Mouse (Mus musculus): ENCODE results near the gene Gm49384. TPM values are rescaled to one million over a fixed set of nuclear protein-coding genes. Genes with fewer than 3 reads are reported as not detected.

Gene Gm49384
- polyA plus RNA-seq, 1 experiment from 2014 or later: 9.8 TPM

DNA sequence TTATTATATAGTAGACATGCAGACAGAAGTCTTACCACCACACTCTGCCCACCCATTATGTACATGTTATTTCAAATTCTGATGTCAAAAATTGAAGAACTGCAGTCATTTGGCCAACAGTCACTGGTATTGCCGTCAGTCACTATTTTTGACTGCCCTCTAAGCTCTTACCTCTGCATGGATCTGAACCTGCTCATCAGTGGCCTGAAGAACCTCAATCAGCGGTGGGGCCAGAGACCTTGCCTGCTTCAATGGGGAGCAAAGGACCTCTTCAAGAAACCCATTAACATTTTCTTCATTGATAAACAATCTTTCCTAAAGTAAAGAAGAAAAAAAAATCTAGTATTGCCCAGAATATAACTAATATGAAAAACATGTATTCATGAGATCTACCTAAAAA is 11.4 kb downstream of the Gm49384 start:
- Histone ChIP-seq H3K36me3 (ENCODE audit: control insufficient read depth, insufficient read depth, low read length) (peaks cover 5% of the 10 kb centered on the region; the same call in 1 of the 2 replicates), H3K4me3 (ENCODE audit: low read depth, low read length) (no peak overlapping the region), H3K9ac (ENCODE audit: low read depth, low read length) (no peak overlapping the region), H3K4me1 (ENCODE audit: control insufficient read depth, insufficient read depth, low read length) (peaks cover 14% of the 10 kb centered on the region), H3K9me3 (replicated peaks; ENCODE audit: control insufficient read depth, low read length, poor library complexity, severe bottlenecking) (no peaks in the 10 kb centered on the region), H3K4me2 (ENCODE audit: low read length) (no peak overlapping the region), H3K27ac (ENCODE audit: low read length) (no peak overlapping the region), H3K27me3 (ENCODE audit: control insufficient read depth, insufficient read depth, low read depth, low read length) (no peaks in the 10 kb centered on the region)
- 93% methylated on average over 2 of the region's 2 CpGs for whole genome bisulfite sequencing
- ATAC-seq: no peak

DNA sequence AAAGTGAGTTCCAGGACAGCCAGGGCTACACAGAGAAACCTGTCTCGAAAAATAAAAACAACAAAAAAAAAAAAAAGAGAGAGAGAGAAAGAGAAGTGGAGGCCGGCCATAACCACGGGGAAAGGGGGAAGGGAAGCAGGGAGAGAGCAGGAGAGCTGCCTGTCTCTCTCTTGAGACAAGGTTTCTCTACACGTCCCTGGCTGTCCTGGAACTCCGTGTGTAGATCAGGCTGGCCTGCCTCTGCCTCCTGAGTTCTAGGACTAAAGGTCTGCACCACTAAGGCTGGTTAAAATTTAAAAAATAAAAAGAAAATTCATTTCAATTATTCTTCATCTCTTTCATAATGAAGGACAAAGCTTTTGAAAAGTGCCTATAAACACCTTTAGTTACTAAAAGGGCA is 12.7 kb downstream of the Gm49384 start:
- peaks cover 23% of the 10 kb centered on the region for H3K4me1 ChIP-seq (ENCODE audit: control insufficient read depth, insufficient read depth, low read length)
- no peaks in the 10 kb centered on the region for H3K27me3 ChIP-seq (ENCODE audit: control insufficient read depth, insufficient read depth, low read depth, low read length)
- H3K4me2 ChIP-seq (ENCODE audit: low read length): no peak overlapping the region
- no peak for ATAC-seq
- no peak overlapping the region for H3K4me3 ChIP-seq (ENCODE audit: low read depth, low read length)
- no peak overlapping the region for H3K27ac ChIP-seq (ENCODE audit: low read length)
- H3K9me3 ChIP-seq (replicated peaks; ENCODE audit: control insufficient read depth, low read length, poor library complexity, severe bottlenecking): no peaks in the 10 kb centered on the region
- peaks cover 5% of the 10 kb centered on the region; the same call in 1 of the 2 replicates for H3K36me3 ChIP-seq (ENCODE audit: control insufficient read depth, insufficient read depth, low read length)
- H3K9ac ChIP-seq (ENCODE audit: low read depth, low read length): no peak overlapping the region
- WGBS: 96% methylated on average over 5 of the region's 5 CpGs

DNA sequence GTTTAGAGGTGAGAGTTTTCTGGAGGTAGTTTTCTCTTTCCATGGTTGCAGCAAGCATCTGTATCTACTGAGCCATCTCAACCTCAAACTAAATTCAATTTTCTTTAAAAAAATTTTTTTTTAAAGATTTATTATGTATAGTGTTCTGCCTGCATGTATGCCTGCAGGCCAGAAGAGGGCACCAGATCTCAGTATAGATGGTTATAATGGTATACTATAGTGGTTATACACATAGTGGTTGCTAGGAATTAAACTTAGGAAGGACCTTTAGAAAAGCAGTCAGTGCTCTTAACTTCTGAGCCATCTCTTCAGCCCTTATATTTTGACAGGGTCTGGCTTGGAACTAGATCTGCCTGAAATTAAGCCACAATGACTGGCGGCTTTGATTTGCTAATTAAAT is 13.5 kb downstream of the Gm49384 start:
- H3K27ac ChIP-seq (ENCODE audit: low read length): no peak overlapping the region
- peaks cover 5% of the 10 kb centered on the region; the same call in 1 of the 2 replicates for H3K36me3 ChIP-seq (ENCODE audit: control insufficient read depth, insufficient read depth, low read length)
- no peak overlapping the region for H3K4me2 ChIP-seq (ENCODE audit: low read length)
- H3K9ac ChIP-seq (ENCODE audit: low read depth, low read length): no peak overlapping the region
- H3K9me3 ChIP-seq (replicated peaks; ENCODE audit: control insufficient read depth, low read length, poor library complexity, severe bottlenecking): no peaks in the 10 kb centered on the region
- no peak for ATAC-seq
- WGBS: 97% methylated on average over 1 of the region's 1 CpGs
- H3K4me1 ChIP-seq (ENCODE audit: control insufficient read depth, insufficient read depth, low read length): peaks cover 18% of the 10 kb centered on the region
- H3K4me3 ChIP-seq (ENCODE audit: low read depth, low read length): no peak overlapping the region
- no peaks in the 10 kb centered on the region for H3K27me3 ChIP-seq (ENCODE audit: control insufficient read depth, insufficient read depth, low read depth, low read length)

DNA sequence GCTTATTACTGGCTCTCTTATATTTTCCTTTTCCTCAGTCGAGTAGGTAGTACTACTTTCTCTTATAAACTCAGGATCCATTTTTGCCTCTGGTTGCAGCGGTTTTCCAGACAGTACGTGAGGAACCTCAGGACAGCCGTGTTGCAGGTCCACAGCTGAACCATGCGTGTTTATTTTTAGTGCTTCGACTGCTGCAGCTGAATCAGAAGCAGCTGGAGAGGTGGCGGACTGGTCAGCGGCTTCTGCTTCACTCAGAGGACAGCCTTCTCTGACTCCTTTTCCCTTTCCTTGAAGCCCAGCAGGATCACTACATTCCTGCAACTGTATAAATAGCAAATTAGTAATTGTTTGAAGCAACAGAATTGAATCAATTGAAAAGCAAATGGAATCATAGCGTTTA is 14.0 kb downstream of the Gm49384 start:
- Histone ChIP-seq H3K4me3 (ENCODE audit: low read depth, low read length) (no peak overlapping the region), H3K4me2 (ENCODE audit: low read length) (no peak overlapping the region), H3K9me3 (replicated peaks; ENCODE audit: control insufficient read depth, low read length, poor library complexity, severe bottlenecking) (no peaks in the 10 kb centered on the region), H3K27me3 (ENCODE audit: control insufficient read depth, insufficient read depth, low read depth, low read length) (no peaks in the 10 kb centered on the region), H3K4me1 (ENCODE audit: control insufficient read depth, insufficient read depth, low read length) (peaks cover 20% of the 10 kb centered on the region), H3K9ac (ENCODE audit: low read depth, low read length) (no peak overlapping the region), H3K36me3 (ENCODE audit: control insufficient read depth, insufficient read depth, low read length) (peaks cover 5% of the 10 kb centered on the region; the same call in 1 of the 2 replicates), H3K27ac (ENCODE audit: low read length) (no peak overlapping the region)
- WGBS: 94% methylated on average over 9 of the region's 9 CpGs
- ATAC-seq: no peak

DNA sequence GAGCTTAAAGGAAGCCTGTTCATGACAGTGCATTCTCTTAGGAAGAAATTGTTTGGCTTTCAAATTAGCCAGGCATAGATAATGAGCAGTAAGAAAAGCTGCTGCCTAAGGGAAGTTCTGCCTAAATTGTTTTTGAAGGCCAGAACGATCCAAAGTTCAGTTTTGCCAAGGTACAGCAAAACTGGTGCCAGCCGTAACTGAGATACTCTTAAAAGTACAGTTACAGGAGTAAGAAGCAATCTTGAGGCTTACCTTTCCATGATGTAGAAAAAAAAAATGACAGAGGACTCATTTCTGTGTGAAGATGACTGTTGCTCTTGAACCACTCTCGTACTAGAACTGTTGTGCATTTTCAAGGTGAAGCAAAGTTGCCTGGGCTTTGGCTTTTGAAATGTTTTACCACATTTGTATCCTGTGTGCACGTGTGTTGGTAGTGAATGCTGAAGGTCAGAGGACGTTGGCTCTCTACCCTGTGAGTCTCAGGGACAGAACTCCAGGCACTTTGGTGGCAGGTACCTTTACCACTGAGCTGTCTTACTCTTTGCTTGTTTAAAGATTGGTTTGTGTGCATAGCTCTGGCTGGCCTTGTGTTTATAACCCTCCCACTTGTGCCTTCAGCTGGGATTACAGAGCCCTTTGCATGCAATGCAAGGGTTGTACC is 17.1 kb downstream of the Gm49384 start:
- peaks cover 30% of the 10 kb centered on the region for H3K4me1 ChIP-seq (ENCODE audit: control insufficient read depth, insufficient read depth, low read length)
- peaks cover 5% of the 10 kb centered on the region; the same call in 1 of the 2 replicates for H3K36me3 ChIP-seq (ENCODE audit: control insufficient read depth, insufficient read depth, low read length)
- no peak for ATAC-seq
- H3K4me2 ChIP-seq (ENCODE audit: low read length): no peak overlapping the region; the same call in 1 of the 2 replicates
- H3K27ac ChIP-seq (ENCODE audit: low read length): no peak overlapping the region
- H3K9ac ChIP-seq (ENCODE audit: low read depth, low read length): no peak overlapping the region
- no peaks in the 10 kb centered on the region for H3K9me3 ChIP-seq (replicated peaks; ENCODE audit: control insufficient read depth, low read length, poor library complexity, severe bottlenecking)
- H3K4me3 ChIP-seq (ENCODE audit: low read depth, low read length): no peak overlapping the region
- WGBS: 75% methylated on average over 5 of the region's 5 CpGs
- no peaks in the 10 kb centered on the region for H3K27me3 ChIP-seq (ENCODE audit: control insufficient read depth, insufficient read depth, low read depth, low read length)

DNA sequence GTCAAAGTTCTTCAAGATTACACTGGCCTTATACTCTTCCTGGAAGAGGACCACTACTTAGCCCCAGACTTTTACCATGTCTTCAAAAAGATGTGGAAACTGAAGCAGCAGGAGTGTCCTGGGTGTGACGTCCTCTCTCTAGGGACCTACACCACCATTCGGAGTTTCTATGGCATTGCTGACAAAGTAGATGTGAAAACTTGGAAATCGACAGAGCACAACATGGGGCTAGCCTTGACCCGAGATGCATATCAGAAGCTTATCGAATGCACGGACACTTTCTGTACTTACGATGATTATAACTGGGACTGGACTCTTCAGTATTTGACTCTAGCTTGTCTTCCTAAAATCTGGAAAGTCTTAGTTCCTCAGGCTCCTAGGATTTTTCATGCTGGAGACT is 18.7 kb downstream of the Gm49384 start:
- peaks cover 30% of the 10 kb centered on the region for H3K4me1 ChIP-seq (ENCODE audit: control insufficient read depth, insufficient read depth, low read length)
- no peaks in the 10 kb centered on the region for H3K9me3 ChIP-seq (replicated peaks; ENCODE audit: control insufficient read depth, low read length, poor library complexity, severe bottlenecking)
- peak overlapping the region; percentile 94 for H3K4me2 ChIP-seq (ENCODE audit: low read length)
- ATAC-seq: no peak
- no peak overlapping the region for H3K27ac ChIP-seq (ENCODE audit: low read length)
- H3K4me3 ChIP-seq (ENCODE audit: low read depth, low read length): peak overlapping the region; percentile 88
- 72% methylated on average over 7 of the region's 7 CpGs for WGBS
- H3K36me3 ChIP-seq (ENCODE audit: control insufficient read depth, insufficient read depth, low read length): peaks cover 5% of the 10 kb centered on the region; the same call in 1 of the 2 replicates
- H3K27me3 ChIP-seq (ENCODE audit: control insufficient read depth, insufficient read depth, low read depth, low read length): no peaks in the 10 kb centered on the region
- peak overlapping the region; percentile 87 for H3K9ac ChIP-seq (ENCODE audit: low read depth, low read length)

DNA sequence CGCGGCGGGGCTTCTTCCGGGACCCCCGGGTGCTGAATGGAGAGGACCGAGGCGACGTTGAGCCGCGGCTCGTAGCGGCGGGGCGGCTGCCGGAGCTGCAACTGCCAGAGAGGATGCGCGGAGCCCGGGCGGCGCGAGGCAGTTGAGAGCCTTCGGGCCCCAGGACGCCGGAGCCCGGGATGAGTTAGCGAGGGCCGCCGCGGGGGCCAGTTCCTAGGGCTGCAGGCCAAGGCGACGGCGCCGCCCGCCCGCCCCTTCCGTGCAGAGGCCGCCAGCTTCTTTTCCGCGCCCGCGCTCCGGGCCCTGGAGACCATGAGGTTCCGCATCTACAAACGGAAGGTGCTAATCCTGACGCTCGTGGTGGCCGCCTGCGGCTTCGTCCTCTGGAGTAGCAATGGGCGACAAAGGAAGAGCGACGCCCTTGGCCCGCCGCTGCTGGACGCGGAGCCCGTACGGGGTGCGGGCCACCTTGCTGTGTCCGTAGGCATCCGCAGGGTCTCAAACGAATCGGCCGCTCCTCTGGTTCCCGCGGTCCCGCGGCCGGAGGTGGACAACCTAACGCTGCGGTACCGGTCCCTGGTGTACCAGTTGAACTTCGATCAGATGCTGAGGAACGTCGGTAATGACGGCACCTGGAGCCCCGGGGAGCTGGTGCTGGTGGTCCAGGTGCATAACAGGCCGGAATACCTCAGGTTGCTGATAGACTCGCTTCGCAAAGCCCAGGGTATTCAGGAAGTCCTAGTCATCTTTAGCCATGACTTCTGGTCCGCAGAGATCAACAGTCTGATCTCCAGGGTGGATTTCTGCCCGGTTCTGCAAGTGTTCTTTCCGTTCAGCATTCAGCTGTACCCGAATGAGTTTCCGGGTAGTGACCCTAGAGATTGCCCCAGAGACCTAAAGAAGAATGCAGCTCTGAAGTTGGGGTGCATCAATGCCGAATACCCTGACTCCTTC is 19.4 kb downstream of the Gm49384 start:
- Histone ChIP-seq H3K27me3 (ENCODE audit: control insufficient read depth, insufficient read depth, low read depth, low read length) (no peaks in the 10 kb centered on the region), H3K4me1 (ENCODE audit: control insufficient read depth, insufficient read depth, low read length) (peaks cover 30% of the 10 kb centered on the region), H3K9me3 (replicated peaks; ENCODE audit: control insufficient read depth, low read length, poor library complexity, severe bottlenecking) (no peaks in the 10 kb centered on the region), H3K27ac (ENCODE audit: low read length) (peak overlapping the region; percentile 94), H3K36me3 (ENCODE audit: control insufficient read depth, insufficient read depth, low read length) (no peaks in the 10 kb centered on the region), H3K9ac (ENCODE audit: low read depth, low read length) (peak overlapping the region; percentile 87), H3K4me2 (ENCODE audit: low read length) (peak overlapping the region; percentile 94), H3K4me3 (ENCODE audit: low read depth, low read length) (peak overlapping the region; percentile 88)
- ATAC-seq: peak; percentile 80
- 1% methylated on average over 86 of the region's 86 CpGs for WGBS

DNA sequence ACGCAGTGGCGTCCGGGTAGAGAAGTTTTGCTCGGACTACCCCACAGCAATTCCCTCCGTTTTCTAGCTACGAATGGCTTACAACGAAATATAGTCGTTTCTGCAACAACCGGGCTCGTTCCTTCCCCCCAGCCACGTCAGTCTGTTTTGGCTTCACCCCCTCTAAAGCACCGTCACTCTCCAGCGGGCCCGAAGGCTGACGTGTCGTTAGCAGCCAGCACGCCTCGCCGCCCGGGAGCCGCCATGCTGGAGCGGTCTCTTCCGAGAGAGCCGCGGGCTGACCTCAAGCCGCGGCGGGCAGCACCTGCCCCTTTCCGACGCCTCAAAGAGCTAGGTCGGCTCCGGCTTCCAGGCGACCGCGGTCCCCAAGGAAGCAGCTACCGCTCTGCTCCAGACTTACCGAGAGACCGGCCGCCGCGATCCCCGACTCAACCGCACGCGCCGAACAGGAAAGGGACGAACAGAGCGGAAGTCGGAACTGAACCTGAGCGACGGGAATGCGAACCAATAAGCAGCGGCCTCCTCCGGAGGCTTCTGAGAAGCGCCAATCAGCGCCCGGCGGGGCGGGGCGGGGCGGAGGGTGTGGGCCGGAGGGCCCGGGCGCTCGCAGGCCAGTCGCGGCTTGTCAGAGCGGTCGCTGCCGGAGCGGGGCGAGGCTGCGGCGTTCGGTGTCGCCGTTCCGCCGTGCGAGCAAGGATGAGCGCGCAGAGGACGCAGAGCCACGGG is 20.3 kb downstream of the Gm49384 start, which contains the start of the genes Rpl36al and Mgat2:
Rpl36al (minus strand) TSS at position 501 of the 726 bp plus-strand sequence.
Mgat2 (plus strand) TSS at position 575 of the 726 bp plus-strand sequence.
- H3K27me3 ChIP-seq (ENCODE audit: control insufficient read depth, insufficient read depth, low read depth, low read length): no peaks in the 10 kb centered on the region
- no peaks in the 10 kb centered on the region for H3K36me3 ChIP-seq (ENCODE audit: control insufficient read depth, insufficient read depth, low read length)
- peak; percentile 99 for ATAC-seq
- H3K27ac ChIP-seq (ENCODE audit: low read length): peak within 1 kb of the TSS; percentile 94
- no peaks in the 10 kb centered on the region for H3K9me3 ChIP-seq (replicated peaks; ENCODE audit: control insufficient read depth, low read length, poor library complexity, severe bottlenecking)
- peak within 1 kb of the TSS; percentile 87 for H3K9ac ChIP-seq (ENCODE audit: low read depth, low read length)
- H3K4me1 ChIP-seq (ENCODE audit: control insufficient read depth, insufficient read depth, low read length): peaks cover 30% of the 10 kb centered on the region
- peak within 1 kb of the TSS; percentile 88 for H3K4me3 ChIP-seq (ENCODE audit: low read depth, low read length)
- H3K4me2 ChIP-seq (ENCODE audit: low read length): peak within 1 kb of the TSS; percentile 94
- under 1% methylated on average over 73 of the region's 84 CpGs for WGBS
